Mouse (Mus musculus) C2C12 (cell line): ENCODE measurements around the gene Srd5a3. TPM values are rescaled to one million over a fixed set of nuclear protein-coding genes. Genes with fewer than 3 reads are reported as not detected.
A peak's percentile ranks its signal among the peaks of the same experiment; 100 is the strongest.

Experiments
- H3K27me3 ChIP-seq: one replicate; pipeline ENCODE4 v1.6.1; 2011; ENCODE audit not compliant: control insufficient read depth, insufficient read depth, insufficient read length
- H3K36me3 ChIP-seq: one replicate; pipeline ENCODE4 v1.6.1; 2011; ENCODE audit not compliant: control insufficient read depth, insufficient read depth
- H3K4me3 ChIP-seq: one replicate; pipeline ENCODE4 v1.5.1; 2011; ENCODE audit warnings: mild to moderate bottlenecking, control low read depth; ENCODE audit not compliant: poor library complexity, insufficient read depth, severe bottlenecking
- H3K79me2 ChIP-seq: one replicate; pipeline ENCODE4 v1.6.1; 2011; ENCODE audit not compliant: control insufficient read depth, insufficient read depth
- H3K79me3 ChIP-seq: one replicate; pipeline ENCODE4 v1.6.1; 2011; ENCODE audit warnings: low read depth, control low read depth
- H3ac ChIP-seq: one replicate; pipeline ENCODE3; 2011; ENCODE audit warnings: low read depth; ENCODE audit not compliant: control insufficient read depth, insufficient read length
- CEBPB ChIP-seq: IDR thresholded peaks from one replicate; pipeline ENCODE4 v1.6.1; 2011; ENCODE audit warnings: low read depth, mild to moderate bottlenecking, control low read depth, moderate library complexity
- CTCF ChIP-seq: IDR thresholded peaks from one replicate; pipeline ENCODE4 v1.5.1; 2011; ENCODE audit not compliant: control insufficient read depth, insufficient read depth, insufficient read length
- FOSL1 ChIP-seq: IDR thresholded peaks from one replicate; pipeline ENCODE4 v1.8.0; 2011; ENCODE audit warnings: mild to moderate bottlenecking, low read length; ENCODE audit not compliant: poor library complexity, insufficient read depth, severe bottlenecking
- MAX ChIP-seq: IDR thresholded peaks from one replicate; pipeline ENCODE4 v1.6.1; 2011; ENCODE audit warnings: mild to moderate bottlenecking, control low read depth
- MYOD1 ChIP-seq: IDR thresholded peaks from one replicate; pipeline ENCODE4 v1.6.1; 2011; ENCODE audit warnings: low read depth; ENCODE audit not compliant: control insufficient read depth, insufficient read length
- MYOG ChIP-seq: IDR thresholded peaks from one replicate; pipeline ENCODE4 v1.6.1; 2011; ENCODE audit not compliant: control insufficient read depth, insufficient read length; ENCODE audit errors: extremely low read depth
- USF1 ChIP-seq: IDR thresholded peaks from one replicate; pipeline ENCODE4 v1.6.1; 2011; ENCODE audit warnings: low read depth, mild to moderate bottlenecking, control low read depth, moderate library complexity
- polyA plus RNA-seq: library from polyadenylated mRNA; unstranded; fragments of >200 nt; fragmentation: generic; extraction: Trizol; gene quantifications from one replicate; pipeline ENCODE4 v1.2.1, GENCODE M21; 2012; ENCODE audit warnings: missing spikeins

Srd5a3 gene
- polyA plus RNA-seq, 1 experiment, result 20.3 TPM

GRCm38 (mm10) chr5:76140730-76141066 lies 627 bp downstream of the Srd5a3 start:
- Histone ChIP-seq H3K79me2 (peaks cover 5% of the 10 kb centered on the region), H3ac (peak overlapping the region; percentile 71), H3K4me3 (peak overlapping the region; percentile 43), H3K79me3 (no peaks in the 10 kb centered on the region), H3K36me3 (no peaks in the 10 kb centered on the region), H3K27me3 (no peaks in the 10 kb centered on the region)
- TF ChIP-seq MYOD1 (no peak), CTCF (no peak), CEBPB (peak; percentile 32), USF1 (no peak)

GRCm38 (mm10) chr5:76143356-76143755 lies 3.3 kb downstream of the Srd5a3 start:
- Histone ChIP-seq H3K4me3 (no peak overlapping the region), H3K27me3 (no peaks in the 10 kb centered on the region), H3K36me3 (no peaks in the 10 kb centered on the region), H3ac (no peak overlapping the region), H3K79me3 (no peaks in the 10 kb centered on the region), H3K79me2 (peaks cover 5% of the 10 kb centered on the region)
- TF ChIP-seq USF1 (no peak), FOSL1 (no peak), CEBPB (no peak), MYOG (no peak), CTCF (no peak), MAX (no peak), MYOD1 (no peak)

GRCm38 (mm10) chr5:76146401-76146800 lies 6.3 kb downstream of the Srd5a3 start:
- TF ChIP-seq FOSL1 (no peak), MYOD1 (no peak), MYOG (no peak), CEBPB (no peak), CTCF (no peak)
- H3ac ChIP-seq, result no peak overlapping the region
- no peaks in the 10 kb centered on the region for H3K27me3 ChIP-seq
- peaks cover 2% of the 10 kb centered on the region for H3K79me2 ChIP-seq
- H3K4me3 ChIP-seq, result no peak overlapping the region
- no peaks in the 10 kb centered on the region for H3K79me3 ChIP-seq
- no peaks in the 10 kb centered on the region for H3K36me3 ChIP-seq

- H3K79me3 ChIP-seq, result no peaks in the 10 kb centered on the region
- TF ChIP-seq MYOD1 (no peak), MYOG (no peak), MAX (no peak), CEBPB (no peak), CTCF (no peak), USF1 (no peak), FOSL1 (no peak)
- no peaks in the 10 kb centered on the region for H3K36me3 ChIP-seq
- no peak overlapping the region for H3ac ChIP-seq
- no peaks in the 10 kb centered on the region for H3K27me3 ChIP-seq
- no peak overlapping the region for H3K4me3 ChIP-seq
- H3K79me2 ChIP-seq, result no peaks in the 10 kb centered on the region
These were observed 9.4 kb downstream of the Srd5a3 start for GRCm38 (mm10) chr5:76149436-76149835.

- Histone ChIP-seq H3K79me3 (no peaks in the 10 kb centered on the region), H3K27me3 (no peaks in the 10 kb centered on the region), H3K4me3 (no peak overlapping the region), H3K79me2 (no peaks in the 10 kb centered on the region), H3ac (no peak overlapping the region), H3K36me3 (no peaks in the 10 kb centered on the region)
- TF ChIP-seq CTCF, result no peak
- TF ChIP-seq USF1, result no peak
- no peak for TF ChIP-seq CEBPB
- no peak for TF ChIP-seq MAX
- TF ChIP-seq MYOD1, result no peak
These were observed 12.9 kb downstream of the Srd5a3 start for GRCm38 (mm10) chr5:76152956-76153355.

- Histone ChIP-seq H3K79me3 (no peaks in the 10 kb centered on the region), H3K27me3 (no peaks in the 10 kb centered on the region), H3ac (no peak overlapping the region), H3K4me3 (no peak overlapping the region), H3K79me2 (no peaks in the 10 kb centered on the region), H3K36me3 (no peaks in the 10 kb centered on the region)
- TF ChIP-seq MYOD1, result no peak
- TF ChIP-seq FOSL1, result no peak
- TF ChIP-seq CTCF, result no peak
- no peak for TF ChIP-seq MAX
- TF ChIP-seq MYOG, result no peak
- no peak for TF ChIP-seq CEBPB
- TF ChIP-seq USF1, result no peak
These were observed 13.4 kb downstream of the Srd5a3 start for GRCm38 (mm10) chr5:76153430-76153829.
